In the genomic region with DNA sequence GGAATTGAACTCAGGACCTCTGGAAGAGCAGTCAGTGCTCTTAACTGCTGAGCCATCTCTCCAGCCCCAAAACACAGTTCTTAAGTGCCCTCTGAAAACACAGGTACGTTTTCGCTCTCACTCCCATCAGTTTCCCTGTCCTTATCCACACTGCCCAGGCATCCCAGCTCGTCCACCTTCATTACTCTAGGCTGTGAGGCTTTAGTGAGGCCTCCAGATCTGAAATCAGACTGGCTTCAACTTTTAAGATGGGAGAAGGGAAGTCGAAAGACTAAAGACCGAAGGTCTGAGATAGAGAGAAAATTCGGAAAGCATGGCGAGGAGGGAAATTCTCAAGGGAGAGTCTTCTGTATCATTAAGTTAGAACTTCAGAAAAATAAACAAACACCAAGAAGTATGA, we compare ENCODE assay signal across 10 mouse cellular contexts.
"Had no signal": no experiment of that assay in that cellular context is flagged by ENCODE, and none has a peak within 500 bp of the region (broad histone marks: within the 10 kb centered on the region; RNA-seq: fewer than 3 reads in every experiment).

No protein-coding gene starts in this region.

- H3K36me3 ChIP-seq: limb, embryonic 13.5 days; midbrain, embryonic 12.5 days had no signal

- H3K27ac ChIP-seq: liver, embryonic 14.5 days had no signal

- H3K9me3 ChIP-seq: limb, embryonic 13.5 days; midbrain, embryonic 12.5 days had no signal

- H3K9ac ChIP-seq: limb, embryonic 13.5 days; liver, embryonic 14.5 days; midbrain, embryonic 12.5 days had no signal

- H3K4me3 ChIP-seq: layer of hippocampus, adult 2 months; limb, embryonic 13.5 days; midbrain, embryonic 12.5 days had no signal

- H3K27me3 ChIP-seq: limb, embryonic 13.5 days; midbrain, embryonic 12.5 days had no signal

- DNase-seq: kidney, postnatal 10 days; kidney, postnatal 4 days; lung, adult 18-20 months; right cerebral cortex, postnatal 14 days; thymus, adult 18-20 months; thymus, postnatal 14 days had no signal
